Mouse (Mus musculus) liver, postnatal 0 days (tissue): ENCODE measurements around the gene Prpf4.

Experiments
- CTCF ChIP-seq: sonication (generic); IDR thresholded peaks from 2 replicates; pipeline ENCODE4 v1.5.1; 2016; ENCODE audit warnings: antibody characterized with exemption, low read depth
- EP300 ChIP-seq: IDR thresholded peaks from 2 replicates; pipeline ENCODE4 v1.6.1; 2016; ENCODE audit warnings: antibody characterized with exemption, low read depth, mild to moderate bottlenecking

DNA sequence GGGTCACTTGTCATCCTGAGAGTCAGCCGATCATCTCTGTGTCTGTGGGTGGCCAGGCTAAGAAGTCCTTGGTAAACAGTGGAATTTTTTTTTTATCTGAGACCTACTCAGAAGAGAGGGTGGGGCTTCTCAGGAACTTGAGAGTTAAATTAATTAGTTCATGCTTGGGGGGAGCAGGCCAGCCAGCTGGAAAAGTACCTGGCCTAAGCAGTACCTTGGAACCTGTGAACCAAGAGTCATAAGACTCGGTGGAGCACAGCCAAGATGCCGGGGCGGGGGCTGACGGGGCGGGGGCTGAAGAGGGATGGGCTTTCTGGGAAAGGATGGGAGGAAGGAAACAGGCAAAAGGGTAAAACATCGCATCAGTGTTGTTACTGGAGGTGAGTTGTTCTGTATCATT, 29.3 kb downstream of the Prpf4 start:
- TF ChIP-seq CTCF (no peak), EP300 (no peak)
